Mouse (Mus musculus) limb, embryonic 11.5 days (tissue): ENCODE results near the gene Abhd15. TPM values are rescaled to one million over a fixed set of nuclear protein-coding genes. Genes with fewer than 3 reads are reported as not detected.

Source experiments
- ATAC-seq: fragments of 200-750 bp; cut with Nextera tagmentation; 2 replicates; pipeline ENCODE4 v1.8.0; 2017; ENCODE audit warnings: low read depth; ENCODE audit not compliant: insufficient number of reproducible peaks, low FRiP score, low TSS enrichment
- DNase-seq: peaks from one replicate; pipeline ENCODE4 v3.0.0-alpha.2; 2015; ENCODE audit warnings: low spot score
- H3K27ac ChIP-seq: fragments of 300-500 bp; sonication (generic); replicated peaks from 2 replicates; pipeline ENCODE4 v1.5.1; 2014; ENCODE audit warnings: low read depth, mild to moderate bottlenecking, low read length
- H3K27me3 ChIP-seq: fragments of 300-500 bp; sonication (generic); 2 replicates; pipeline ENCODE4 v1.6.1; 2014; ENCODE audit warnings: mild to moderate bottlenecking, low read length, mixed read lengths; ENCODE audit not compliant: control insufficient read depth, insufficient read depth
- H3K36me3 ChIP-seq: fragments of 300-500 bp; sonication (generic); 2 replicates; pipeline ENCODE4 v1.6.1; 2014; ENCODE audit warnings: mild to moderate bottlenecking, low read length, moderate library complexity, mixed read lengths; ENCODE audit not compliant: control insufficient read depth, insufficient read depth
- H3K4me1 ChIP-seq: fragments of 300-500 bp; sonication (generic); 2 replicates; pipeline ENCODE4 v1.6.1; 2014; ENCODE audit warnings: low read length, mixed read lengths; ENCODE audit not compliant: control insufficient read depth, insufficient read depth
- H3K4me2 ChIP-seq: fragments of 300-500 bp; sonication (generic); 2 replicates; pipeline ENCODE4 v1.6.1; 2014; ENCODE audit warnings: low read depth, mild to moderate bottlenecking, moderate library complexity; ENCODE audit not compliant: severe bottlenecking
- H3K4me3 ChIP-seq: fragments of 300-500 bp; sonication (generic); 2 replicates; pipeline ENCODE4 v1.5.1; 2014; ENCODE audit warnings: low read depth, low read length
- H3K9ac ChIP-seq: fragments of 300-500 bp; sonication (generic); 2 replicates; pipeline ENCODE4 v1.6.1; 2014; ENCODE audit warnings: mild to moderate bottlenecking, low read length
- H3K9me3 ChIP-seq: fragments of 300-500 bp; sonication (generic); 2 replicates; pipeline ENCODE4 v1.6.1; 2016; ENCODE audit warnings: low read length; ENCODE audit not compliant: control insufficient read depth
- WGBS: fragments of 180-500 bp; shearing (Covaris S2); extraction: QIAGEN DNeasy Blood & Tissue Kit; methylation state at CpG from one replicate; pipeline ENCODE4 v1.1.7; 2014; 5-methylcytosine and 5-hydroxymethylcytosine counted together
- polyA plus RNA-seq: library from polyadenylated mRNA; unstranded; fragments of >200 nt; fragmentation: Nextera tagmentation; extraction: Ambion mirVana; gene quantifications from 2 replicates; pipeline ENCODE4 v1.2.1, GENCODE M21; 2014

The Abhd15 gene
- polyA plus RNA-seq, 1 experiment from 2014 or later = 0.71 TPM

- no peaks in the 10 kb centered on the region for H3K27me3 ChIP-seq
- WGBS = 93% methylated on average over 6 of the region's 6 CpGs
- no peaks in the 10 kb centered on the region for H3K4me1 ChIP-seq
- ATAC-seq (no peak), DNase-seq (no peak)
- no peaks in the 10 kb centered on the region for H3K9me3 ChIP-seq
- no peak overlapping the region for H3K4me3 ChIP-seq
- H3K36me3 ChIP-seq = peaks cover 7% of the 10 kb centered on the region
- H3K27ac ChIP-seq = no peak overlapping the region
- no peak overlapping the region for H3K4me2 ChIP-seq
- no peak overlapping the region for H3K9ac ChIP-seq
Observed at GRCm38 (mm10) chr11:77476895-77477294, 38.0 kb upstream of the Abhd15 start.

- Histone ChIP-seq H3K4me2 (no peak overlapping the region), H3K9me3 (no peaks in the 10 kb centered on the region), H3K36me3 (no peaks in the 10 kb centered on the region), H3K9ac (no peak overlapping the region), H3K27ac (no peak overlapping the region), H3K4me1 (peaks cover 28% of the 10 kb centered on the region), H3K27me3 (no peaks in the 10 kb centered on the region), H3K4me3 (no peak overlapping the region)
- ATAC-seq (no peak), DNase-seq (no peak)
- WGBS = 63% methylated on average over 3 of the region's 3 CpGs
Observed at GRCm38 (mm10) chr11:77483043-77483442, 31.9 kb upstream of the Abhd15 start.

- no peak overlapping the region for H3K27ac ChIP-seq
- H3K4me3 ChIP-seq = no peak overlapping the region
- H3K9ac ChIP-seq = no peak overlapping the region
- DNase-seq = no peak
- no peaks in the 10 kb centered on the region for H3K36me3 ChIP-seq
- H3K9me3 ChIP-seq = no peaks in the 10 kb centered on the region
- peaks cover 34% of the 10 kb centered on the region for H3K4me1 ChIP-seq
- no peak for ATAC-seq
- H3K4me2 ChIP-seq = no peak overlapping the region
- 66% methylated on average over 11 of the region's 11 CpGs for WGBS
- H3K27me3 ChIP-seq = no peaks in the 10 kb centered on the region
Observed at GRCm38 (mm10) chr11:77483510-77484255, 31.2 kb upstream of the Abhd15 start.

GRCm38 (mm10) chr11:77485229-77485628 is 29.7 kb upstream of the Abhd15 start:
- Histone ChIP-seq H3K4me3 (no peak overlapping the region), H3K9ac (no peak overlapping the region), H3K27me3 (no peaks in the 10 kb centered on the region), H3K27ac (peak overlapping the region; percentile 57), H3K4me1 (peaks cover 37% of the 10 kb centered on the region), H3K36me3 (no peaks in the 10 kb centered on the region), H3K4me2 (peak overlapping the region; percentile 18; the same call in 1 of the 2 replicates), H3K9me3 (no peaks in the 10 kb centered on the region)
- 40% methylated on average over 6 of the region's 6 CpGs for WGBS
- DNase-seq (peak; percentile 49), ATAC-seq (no peak)

GRCm38 (mm10) chr11:77486798-77487197 is 28.1 kb upstream of the Abhd15 start:
- H3K4me1 ChIP-seq = peaks cover 38% of the 10 kb centered on the region

GRCm38 (mm10) chr11:77488771-77489581 is 25.9 kb upstream of the Abhd15 start:
- Histone ChIP-seq H3K36me3 (no peaks in the 10 kb centered on the region), H3K27ac (peak overlapping the region; percentile 9; the same call in 1 of the 2 replicates), H3K9ac (peak overlapping the region; percentile 91), H3K4me1 (peaks cover 46% of the 10 kb centered on the region), H3K4me3 (peak overlapping the region; percentile 68), H3K9me3 (no peaks in the 10 kb centered on the region), H3K27me3 (no peaks in the 10 kb centered on the region), H3K4me2 (peak overlapping the region; percentile 52)
- 2% methylated on average over 55 of the region's 55 CpGs for WGBS
- ATAC-seq (no peak), DNase-seq (peak; percentile 59)

More at GRCm38 (mm10) chr11:77486798-77487197, 28.1 kb upstream of the Abhd15 start:
- whole genome bisulfite sequencing = 82% methylated on average over 5 of the region's 5 CpGs
- Histone ChIP-seq H3K4me3 (no peak overlapping the region), H3K27me3 (no peaks in the 10 kb centered on the region), H3K27ac (0 out of 2 replicates have a peak overlapping the region, but pooled peaks have one; percentile 18), H3K9ac (no peak overlapping the region), H3K9me3 (no peaks in the 10 kb centered on the region), H3K36me3 (no peaks in the 10 kb centered on the region), H3K4me2 (no peak overlapping the region; the same call in 1 of the 2 replicates)
- DNase-seq = no peak
- no peak for ATAC-seq

- peak within 1 kb of the TSS; percentile 91 for H3K9ac ChIP-seq
Observed at GRCm38 (mm10) chr11:77489591-77490235, 25.2 kb upstream of the Abhd15 start, which contains the start of gene Ankrd13b. Ankrd13b (minus strand) TSS chr11:77489678.

GRCm38 (mm10) chr11:77490451-77490850 is 24.5 kb upstream of the Abhd15 start:
- ATAC-seq (no peak), DNase-seq (no peak)
- peak overlapping the region; percentile 68 for H3K4me3 ChIP-seq
- H3K36me3 ChIP-seq = no peaks in the 10 kb centered on the region
- H3K4me1 ChIP-seq = peaks cover 53% of the 10 kb centered on the region
- 72% methylated on average over 6 of the region's 6 CpGs for WGBS
- H3K9me3 ChIP-seq = no peaks in the 10 kb centered on the region
- no peak overlapping the region for H3K9ac ChIP-seq
- no peaks in the 10 kb centered on the region for H3K27me3 ChIP-seq
- peak overlapping the region; percentile 96 for H3K4me2 ChIP-seq
- H3K27ac ChIP-seq = no peak overlapping the region

More at GRCm38 (mm10) chr11:77489591-77490235, 25.2 kb upstream of the Abhd15 start, which contains the start of gene Ankrd13b:
- Histone ChIP-seq H3K9me3 (no peaks in the 10 kb centered on the region), H3K4me2 (peak within 1 kb of the TSS; percentile 52), H3K4me3 (peak within 1 kb of the TSS; percentile 68), H3K36me3 (no peaks in the 10 kb centered on the region), H3K27me3 (no peaks in the 10 kb centered on the region), H3K27ac (peak within 1 kb of the TSS; percentile 9; the same call in 1 of the 2 replicates), H3K4me1 (peaks cover 53% of the 10 kb centered on the region)
- DNase-seq (peak; percentile 84), ATAC-seq (0 out of 2 replicates have a peak, but pooled peaks have one; percentile 45)
- WGBS = under 1% methylated on average over 61 of the region's 87 CpGs
